Mouse (Mus musculus): Measurements from ENCODE around the gene Flt1.

DNA sequence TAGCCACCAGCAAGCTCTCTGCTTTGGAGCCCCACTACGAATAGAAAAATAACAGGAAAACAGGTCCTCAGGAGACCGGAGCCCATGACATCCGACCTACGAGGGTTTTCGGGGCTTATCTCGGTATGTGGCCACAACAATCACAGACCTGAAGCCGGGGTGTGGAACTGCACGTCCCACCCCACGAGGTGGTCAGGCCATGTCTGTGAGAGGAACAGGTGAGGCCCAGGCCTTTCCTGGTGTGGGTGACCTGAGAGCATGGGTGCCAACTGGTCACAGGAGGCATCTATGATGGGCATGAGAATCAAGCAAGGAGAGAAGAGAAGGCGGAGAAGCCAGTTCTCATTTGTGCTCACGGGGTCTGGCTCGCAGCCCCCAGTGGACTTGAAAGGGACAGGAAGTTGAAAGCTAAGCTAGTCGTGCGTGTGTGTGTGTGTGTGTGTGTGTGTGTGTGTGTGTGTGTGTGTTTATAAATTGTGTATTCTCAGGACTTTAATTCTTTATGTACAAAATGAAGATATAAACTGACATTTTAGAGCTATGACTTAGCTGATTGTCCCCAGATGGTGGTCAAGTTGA is 79.4 kb downstream of the Flt1 start:
- TF ChIP-seq CTCF (IDR thresholded peaks at IDR 0.05; ENCODE audit: low read depth, low read length): no peak
- no peak for TF ChIP-seq POLR2A (IDR thresholded peaks at IDR 0.05; ENCODE audit: borderline replicate concordance, low read depth, low read length)
